Mouse (Mus musculus) embryonic facial prominence, embryonic 11.5 days (tissue): ENCODE results near the gene Hyal5. TPM values are rescaled to one million over a fixed set of nuclear protein-coding genes. Genes with fewer than 3 reads are reported as not detected.

Experiments used
- ATAC-seq: fragments of 200-750 bp; cut with Nextera tagmentation; replicated peaks from 2 replicates; pipeline ENCODE4 v1.8.0; 2017; ENCODE audit warnings: low read depth; ENCODE audit not compliant: insufficient number of reproducible peaks, low FRiP score, low TSS enrichment
- DNase-seq: peaks from one replicate; pipeline ENCODE4 v3.0.0-alpha.2; 2015; ENCODE audit warnings: low spot score
- H3K27ac ChIP-seq: fragments of 300-500 bp; sonication (generic); replicated peaks from 2 replicates; pipeline ENCODE4 v1.5.1; 2014; ENCODE audit warnings: mild to moderate bottlenecking, low read depth, low read length, control low read depth
- H3K27me3 ChIP-seq: fragments of 300-500 bp; sonication (generic); 2 replicates; pipeline ENCODE4 v1.6.1; 2014; ENCODE audit warnings: mild to moderate bottlenecking, low read length, moderate library complexity, mixed read lengths; ENCODE audit not compliant: control insufficient read depth, insufficient read depth
- H3K36me3 ChIP-seq: fragments of 300-500 bp; sonication (generic); replicated peaks from 2 replicates; pipeline ENCODE4 v1.6.1; 2014; ENCODE audit warnings: low read depth, mild to moderate bottlenecking, low read length, moderate library complexity, mixed read lengths; ENCODE audit not compliant: control insufficient read depth, insufficient read depth
- H3K4me1 ChIP-seq: fragments of 300-500 bp; sonication (generic); 2 replicates; pipeline ENCODE4 v1.6.1; 2014; ENCODE audit warnings: low read length, mixed read lengths; ENCODE audit not compliant: control insufficient read depth, insufficient read depth
- H3K4me2 ChIP-seq: fragments of 300-500 bp; sonication (generic); 2 replicates; pipeline ENCODE4 v1.6.1; 2014; ENCODE audit warnings: low read depth, mild to moderate bottlenecking, control low read depth, low read length, moderate library complexity
- H3K4me3 ChIP-seq: fragments of 300-500 bp; sonication (generic); 2 replicates; pipeline ENCODE4 v1.5.1; 2014; ENCODE audit warnings: low read depth, low read length, control low read depth
- H3K9ac ChIP-seq: fragments of 300-500 bp; sonication (generic); replicated peaks from 2 replicates; pipeline ENCODE4 v1.6.1; 2014; ENCODE audit warnings: mild to moderate bottlenecking, control low read depth, low read length
- H3K9me3 ChIP-seq: fragments of 300-500 bp; sonication (generic); replicated peaks from 2 replicates; pipeline ENCODE4 v1.6.1; 2016; ENCODE audit warnings: mild to moderate bottlenecking, low read length, inconsistent platforms, mixed read lengths; ENCODE audit not compliant: control insufficient read depth
- WGBS: fragments of 180-500 bp; shearing (Covaris S2); extraction: QIAGEN DNeasy Blood & Tissue Kit; methylation state at CpG from one replicate; pipeline ENCODE4 v1.1.7; 2014; 5-methylcytosine and 5-hydroxymethylcytosine counted together
- polyA plus RNA-seq: library from polyadenylated mRNA; unstranded; fragments of >200 nt; fragmentation: Nextera tagmentation; extraction: Ambion mirVana; gene quantifications from 2 replicates; pipeline ENCODE4 v1.2.1, GENCODE M21; 2014

The Hyal5 gene
- polyA plus RNA-seq: not detected in 2 replicates

GRCm38 (mm10) chr6:24857697-24858096, at the start of gene Hyal5:
Hyal5 (plus strand) TSS chr6:24857997.
- no peak within 1 kb of the TSS for H3K27ac ChIP-seq
- H3K4me2 ChIP-seq: no peak within 1 kb of the TSS
- no peak within 1 kb of the TSS for H3K4me3 ChIP-seq
- H3K36me3 ChIP-seq: no peaks in the 10 kb centered on the region
- DNase-seq (no peak), ATAC-seq (no peak)
- no peaks in the 10 kb centered on the region for H3K9me3 ChIP-seq
- H3K27me3 ChIP-seq: no peaks in the 10 kb centered on the region
- H3K9ac ChIP-seq: no peak within 1 kb of the TSS
- H3K4me1 ChIP-seq: no peaks in the 10 kb centered on the region

- Histone ChIP-seq H3K36me3 (no peaks in the 10 kb centered on the region), H3K4me3 (no peak overlapping the region), H3K9me3 (no peaks in the 10 kb centered on the region), H3K9ac (no peak overlapping the region), H3K4me2 (no peak overlapping the region), H3K27ac (no peak overlapping the region), H3K4me1 (no peaks in the 10 kb centered on the region), H3K27me3 (no peaks in the 10 kb centered on the region)
- ATAC-seq (no peak), DNase-seq (no peak)
- 49% methylated on average over 2 of the region's 2 CpGs for WGBS
These were observed 35.7 kb upstream of the Hyal5 start for GRCm38 (mm10) chr6:24822070-24822469.

- no peaks in the 10 kb centered on the region for H3K9me3 ChIP-seq
- no peak overlapping the region for H3K4me3 ChIP-seq
- H3K4me2 ChIP-seq: no peak overlapping the region
- no peaks in the 10 kb centered on the region for H3K4me1 ChIP-seq
- ATAC-seq (no peak), DNase-seq (peak; percentile 22)
- H3K9ac ChIP-seq: no peak overlapping the region
- no peaks in the 10 kb centered on the region for H3K27me3 ChIP-seq
- no peaks in the 10 kb centered on the region for H3K36me3 ChIP-seq
- WGBS: 39% methylated on average over 2 of the region's 2 CpGs
- no peak overlapping the region for H3K27ac ChIP-seq
These were observed 2.5 kb downstream of the Hyal5 start for GRCm38 (mm10) chr6:24860320-24860719.

GRCm38 (mm10) chr6:24863649-24864048, 5.9 kb downstream of the Hyal5 start:
- no peak overlapping the region for H3K27ac ChIP-seq

GRCm38 (mm10) chr6:24894146-24894873, 36.5 kb downstream of the Hyal5 start:
- Histone ChIP-seq H3K4me3 (no peak overlapping the region), H3K4me2 (no peak overlapping the region), H3K4me1 (no peaks in the 10 kb centered on the region), H3K9ac (no peak overlapping the region), H3K27ac (no peak overlapping the region), H3K36me3 (no peaks in the 10 kb centered on the region), H3K27me3 (no peaks in the 10 kb centered on the region), H3K9me3 (no peaks in the 10 kb centered on the region)
- no peak for ATAC-seq
- DNase-seq: peak; percentile 18
- 70% methylated on average over 11 of the region's 11 CpGs for WGBS

More at GRCm38 (mm10) chr6:24863649-24864048, 5.9 kb downstream of the Hyal5 start:
- H3K4me3 ChIP-seq: no peak overlapping the region
- no peaks in the 10 kb centered on the region for H3K27me3 ChIP-seq
- H3K9ac ChIP-seq: no peak overlapping the region
- H3K36me3 ChIP-seq: no peaks in the 10 kb centered on the region
- no peaks in the 10 kb centered on the region for H3K9me3 ChIP-seq
- no peak for DNase-seq
- H3K4me2 ChIP-seq: no peak overlapping the region
- ATAC-seq: no peak
- H3K4me1 ChIP-seq: no peaks in the 10 kb centered on the region
- 94% methylated on average over 4 of the region's 4 CpGs for WGBS

GRCm38 (mm10) chr6:24894874-24895183, 37.0 kb downstream of the Hyal5 start:
- Histone ChIP-seq H3K4me2 (no peak overlapping the region), H3K4me3 (no peak overlapping the region), H3K27ac (no peak overlapping the region), H3K9ac (no peak overlapping the region), H3K36me3 (no peaks in the 10 kb centered on the region), H3K27me3 (no peaks in the 10 kb centered on the region), H3K4me1 (no peaks in the 10 kb centered on the region), H3K9me3 (no peaks in the 10 kb centered on the region)
- DNase-seq (no peak), ATAC-seq (no peak)
- WGBS: 48% methylated on average over 2 of the region's 2 CpGs

GRCm38 (mm10) chr6:24905101-24905500, 47.3 kb downstream of the Hyal5 start:
- Histone ChIP-seq H3K9ac (no peak overlapping the region), H3K9me3 (no peaks in the 10 kb centered on the region), H3K36me3 (no peaks in the 10 kb centered on the region), H3K4me2 (no peak overlapping the region), H3K4me1 (no peaks in the 10 kb centered on the region), H3K27ac (no peak overlapping the region), H3K27me3 (no peaks in the 10 kb centered on the region), H3K4me3 (no peak overlapping the region)
- no peak for ATAC-seq
- DNase-seq: no peak
- WGBS: 70% methylated on average over 3 of the region's 3 CpGs

- Histone ChIP-seq H3K9ac (no peak overlapping the region), H3K36me3 (no peaks in the 10 kb centered on the region), H3K4me3 (no peak overlapping the region), H3K4me1 (no peaks in the 10 kb centered on the region), H3K27ac (no peak overlapping the region), H3K9me3 (no peaks in the 10 kb centered on the region), H3K4me2 (no peak overlapping the region), H3K27me3 (no peaks in the 10 kb centered on the region)
- ATAC-seq: no peak
- no peak for DNase-seq
- WGBS: 82% methylated on average over 2 of the region's 2 CpGs
These were observed 50.0 kb downstream of the Hyal5 start for GRCm38 (mm10) chr6:24907824-24908223.
